Mouse (Mus musculus) lung, postnatal 0 days (tissue): ENCODE data around the gene Ofd1.

Experiments used
- CTCF ChIP-seq: IDR thresholded peaks from 2 replicates; pipeline ENCODE4 v1.5.1; 2016; ENCODE audit warnings: antibody characterized with exemption, mild to moderate bottlenecking
- EP300 ChIP-seq: IDR thresholded peaks from 2 replicates; pipeline ENCODE4 v1.6.1; 2016; ENCODE audit warnings: antibody characterized with exemption, mild to moderate bottlenecking, control low read depth

DNA sequence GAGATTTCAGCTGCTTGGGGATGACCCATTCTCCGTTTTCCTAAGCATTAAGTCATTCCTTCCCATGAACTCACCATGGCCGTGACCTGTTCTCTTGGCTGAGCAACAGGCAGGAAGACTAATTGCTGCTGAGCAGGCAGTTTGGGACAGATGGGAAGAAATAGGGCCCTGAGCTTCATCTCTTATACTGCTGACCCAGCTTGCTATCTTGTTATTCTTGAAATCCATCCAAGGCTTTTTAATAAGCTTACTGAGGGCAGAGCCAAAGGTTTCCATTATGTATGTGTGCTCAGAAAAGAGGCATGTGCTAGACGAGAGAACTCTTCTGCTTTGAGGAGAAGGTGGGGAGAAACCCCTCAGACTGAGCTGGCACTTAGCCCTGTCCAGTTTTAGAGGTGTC, 55.6 kb downstream of the Ofd1 start:
- TF ChIP-seq CTCF (no peak), EP300 (no peak)
